Mouse (Mus musculus) limb, embryonic 12.5 days (tissue): ENCODE measurements at regions not wholly inside any gene's neighbourhood (a gene's known extent, or its start where the extent isn't known, plus 50 kb on each side); places are given as distances from the start of the nearest gene placed in this dataset.

Experiments
- ATAC-seq: fragments of 200-750 bp; cut with Nextera tagmentation; 2 replicates; pipeline ENCODE4 v1.8.0; 2017; ENCODE audit warnings: low read depth, moderate TSS enrichment; ENCODE audit not compliant: insufficient number of reproducible peaks, insufficient read depth, low FRiP score, low TSS enrichment
- H3K27ac ChIP-seq: fragments of 300-500 bp; sonication (generic); 2 replicates; pipeline ENCODE4 v1.5.1; 2016; ENCODE audit warnings: mild to moderate bottlenecking, moderate library complexity
- H3K27me3 ChIP-seq: fragments of 300-500 bp; sonication (generic); 2 replicates; pipeline ENCODE4 v1.6.1; 2016; ENCODE audit warnings: mild to moderate bottlenecking, moderate library complexity
- H3K36me3 ChIP-seq: fragments of 300-500 bp; sonication (generic); 2 replicates; pipeline ENCODE4 v1.6.1; 2016; ENCODE audit warnings: mild to moderate bottlenecking, moderate library complexity
- H3K4me1 ChIP-seq: fragments of 300-500 bp; sonication (generic); replicated peaks from 2 replicates; pipeline ENCODE4 v1.6.1; 2016
- H3K4me2 ChIP-seq: fragments of 300-500 bp; sonication (generic); 2 replicates; pipeline ENCODE4 v1.6.1; 2016; ENCODE audit warnings: mild to moderate bottlenecking, moderate library complexity
- H3K4me3 ChIP-seq: fragments of 300-500 bp; sonication (generic); replicated peaks from 2 replicates; pipeline ENCODE4 v1.5.1; 2016; ENCODE audit warnings: mild to moderate bottlenecking
- H3K9ac ChIP-seq: fragments of 300-500 bp; sonication (generic); replicated peaks from 2 replicates; pipeline ENCODE4 v1.6.1; 2016; ENCODE audit warnings: mild to moderate bottlenecking, moderate library complexity
- H3K9me3 ChIP-seq: fragments of 300-500 bp; sonication (generic); 2 replicates; pipeline ENCODE4 v1.6.1; 2016; ENCODE audit warnings: mild to moderate bottlenecking, moderate library complexity
- WGBS: fragments of 180-500 bp; shearing (Covaris S2); methylation state at CpG from one replicate; pipeline ENCODE4 v1.1.7; 2016; 5-methylcytosine and 5-hydroxymethylcytosine counted together

- Histone ChIP-seq H3K4me3 (no peak overlapping the region), H3K4me1 (peaks cover 3% of the 10 kb centered on the region; the same call in 1 of the 2 replicates), H3K9ac (no peak overlapping the region), H3K36me3 (no peaks in the 10 kb centered on the region), H3K4me2 (no peak overlapping the region), H3K27me3 (no peaks in the 10 kb centered on the region), H3K27ac (no peak overlapping the region), H3K9me3 (no peaks in the 10 kb centered on the region)
- no peak for ATAC-seq
- WGBS, result 58% methylated on average over 3 of the region's 3 CpGs
Observed at GRCm38 (mm10) chr1:105070661-105071455, 285.7 kb downstream of the Rnf152 start.

- no peaks in the 10 kb centered on the region for H3K36me3 ChIP-seq
- peaks cover 3% of the 10 kb centered on the region; the same call in 1 of the 2 replicates for H3K4me1 ChIP-seq
- H3K27me3 ChIP-seq, result no peaks in the 10 kb centered on the region
- H3K9ac ChIP-seq, result no peak overlapping the region
- H3K4me3 ChIP-seq, result no peak overlapping the region
- H3K27ac ChIP-seq, result no peak overlapping the region
- no peak overlapping the region for H3K4me2 ChIP-seq
- no peaks in the 10 kb centered on the region for H3K9me3 ChIP-seq
- ATAC-seq, result no peak
- 39% methylated on average over 4 of the region's 4 CpGs for WGBS
Observed at GRCm38 (mm10) chr1:105067902-105068301, 288.6 kb downstream of the Rnf152 start.

- Histone ChIP-seq H3K27ac (no peak overlapping the region), H3K36me3 (no peaks in the 10 kb centered on the region), H3K4me3 (no peak overlapping the region), H3K9ac (no peak overlapping the region), H3K9me3 (no peaks in the 10 kb centered on the region), H3K27me3 (no peaks in the 10 kb centered on the region), H3K4me1 (peaks cover 3% of the 10 kb centered on the region; the same call in 1 of the 2 replicates), H3K4me2 (no peak overlapping the region)
- ATAC-seq, result no peak
- WGBS, result 78% methylated on average over 4 of the region's 4 CpGs
Observed at GRCm38 (mm10) chr1:105067049-105067795, 289.3 kb downstream of the Rnf152 start.

DNA sequence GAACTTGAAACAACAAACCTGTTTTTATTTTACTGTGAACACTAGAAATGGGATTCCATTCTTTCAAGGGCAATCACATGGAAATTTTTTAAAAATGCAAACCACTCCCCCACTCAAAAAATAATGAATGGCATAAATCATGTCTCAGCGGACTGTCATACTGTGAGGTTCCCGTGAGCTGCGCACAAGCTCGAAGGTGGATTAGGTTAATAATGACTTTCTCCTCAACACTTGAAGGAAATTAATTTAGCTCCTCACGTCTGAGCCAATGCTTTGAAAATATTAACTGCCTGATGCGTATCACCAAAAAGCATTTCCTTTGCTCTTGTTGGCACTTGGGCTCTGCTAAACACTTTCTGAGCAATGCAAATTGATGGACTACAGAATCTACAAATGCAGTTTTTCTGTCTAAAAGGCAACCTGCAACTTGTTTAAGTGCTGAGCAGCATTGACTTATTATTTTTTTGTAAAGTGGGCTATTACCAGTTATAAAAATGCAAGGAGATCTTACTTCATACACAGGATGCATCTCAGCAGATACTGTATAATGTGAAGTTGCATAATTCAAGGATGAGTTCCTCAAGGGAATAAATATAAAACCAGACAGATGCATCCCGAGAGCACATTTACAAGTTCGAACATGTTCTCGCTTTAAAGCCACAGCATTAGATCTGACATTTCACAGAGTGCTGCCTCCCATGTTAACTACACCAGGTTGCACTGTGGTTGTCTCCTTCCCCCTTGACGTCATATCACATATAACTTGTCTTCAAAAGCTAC is 282.4 kb downstream of the Cdh20 start:
- no peak overlapping the region for H3K27ac ChIP-seq
- H3K27me3 ChIP-seq, result no peaks in the 10 kb centered on the region
- H3K9me3 ChIP-seq, result no peaks in the 10 kb centered on the region
- H3K9ac ChIP-seq, result no peak overlapping the region
- ATAC-seq, result no peak
- no peaks in the 10 kb centered on the region for H3K36me3 ChIP-seq
- 69% methylated on average over 10 of the region's 10 CpGs for WGBS
- no peak overlapping the region for H3K4me3 ChIP-seq
- no peak overlapping the region for H3K4me2 ChIP-seq
- H3K4me1 ChIP-seq, result no peaks in the 10 kb centered on the region
